Mouse (Mus musculus) liver, embryonic 13.5 days (tissue): ENCODE data around the gene Rab3c. TPM values are rescaled to one million over a fixed set of nuclear protein-coding genes. Genes with fewer than 3 reads are reported as not detected.

ENCODE experiments used
- ATAC-seq: fragments of 200-750 bp; cut with Nextera tagmentation; 2 replicates; pipeline ENCODE4 v1.8.0; 2017; ENCODE audit warnings: low read depth, mild to moderate bottlenecking, moderate number of reproducible peaks, moderate library complexity
- DNase-seq: peaks from one replicate; pipeline ENCODE4 v3.0.0; 2022
- H3K27ac ChIP-seq: fragments of 300-500 bp; sonication (generic); 2 replicates; pipeline ENCODE4 v1.5.1; 2015; ENCODE audit warnings: moderate library complexity, mild to moderate bottlenecking, inconsistent platforms
- H3K27me3 ChIP-seq: fragments of 300-500 bp; sonication (generic); 2 replicates; pipeline ENCODE4 v1.6.1; 2015; ENCODE audit warnings: mild to moderate bottlenecking, inconsistent platforms
- H3K36me3 ChIP-seq: fragments of 300-500 bp; sonication (generic); 2 replicates; pipeline ENCODE4 v1.6.1; 2015; ENCODE audit warnings: mild to moderate bottlenecking, inconsistent platforms
- H3K4me1 ChIP-seq: fragments of 300-500 bp; sonication (generic); replicated peaks from 2 replicates; pipeline ENCODE4 v1.6.1; 2015; ENCODE audit warnings: inconsistent platforms
- H3K4me2 ChIP-seq: fragments of 300-500 bp; sonication (generic); 2 replicates; pipeline ENCODE4 v1.6.1; 2015; ENCODE audit warnings: inconsistent platforms, mild to moderate bottlenecking, moderate library complexity
- H3K4me3 ChIP-seq: fragments of 300-500 bp; sonication (generic); replicated peaks from 2 replicates; pipeline ENCODE4 v1.5.1; 2015; ENCODE audit warnings: mild to moderate bottlenecking, inconsistent platforms
- H3K9ac ChIP-seq: fragments of 300-500 bp; sonication (generic); 2 replicates; pipeline ENCODE4 v1.6.1; 2015; ENCODE audit warnings: mild to moderate bottlenecking, inconsistent platforms
- H3K9me3 ChIP-seq: fragments of 300-500 bp; sonication (generic); replicated peaks from 2 replicates; pipeline ENCODE4 v1.6.1; 2016; ENCODE audit warnings: inconsistent platforms
- WGBS: fragments of 180-500 bp; shearing (Covaris S2); methylation state at CpG from one replicate; pipeline ENCODE4 v1.1.7; 2015; ENCODE audit not compliant: insufficient replicate concordance; 5-methylcytosine and 5-hydroxymethylcytosine counted together
- polyA plus RNA-seq: library from polyadenylated mRNA; unstranded; fragments of >200 nt; fragmentation: Nextera tagmentation; extraction: Ambion mirVana; gene quantifications from 2 replicates; pipeline ENCODE4 v1.2.1, GENCODE M21; 2015

The Rab3c gene
- polyA plus RNA-seq, 1 experiment from 2014 or later = 0.31 TPM

DNA sequence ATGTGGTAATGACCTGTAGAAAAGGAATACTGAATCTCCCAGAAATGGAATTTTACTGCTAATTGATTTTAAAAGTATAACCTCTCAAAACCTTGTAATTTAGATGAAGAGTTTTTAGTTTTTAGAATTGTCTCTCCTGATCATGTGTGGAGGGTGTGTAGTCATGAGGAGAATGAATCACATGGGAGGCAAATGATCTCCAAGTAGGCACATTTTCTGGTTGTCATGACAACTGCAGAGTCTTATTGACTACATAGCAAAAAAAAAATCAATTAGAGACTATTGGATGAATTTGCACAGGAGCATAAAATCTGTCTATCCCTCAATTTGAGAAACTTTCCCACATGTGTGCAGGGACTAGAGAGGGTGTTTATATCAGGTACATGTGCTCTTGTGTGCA, 199.6 kb downstream of the Rab3c start:
- Histone ChIP-seq H3K9ac (no peak overlapping the region), H3K27me3 (no peaks in the 10 kb centered on the region), H3K27ac (no peak overlapping the region), H3K9me3 (no peaks in the 10 kb centered on the region), H3K4me2 (no peak overlapping the region), H3K36me3 (no peaks in the 10 kb centered on the region), H3K4me3 (no peak overlapping the region), H3K4me1 (no peaks in the 10 kb centered on the region)
- ATAC-seq = no peak
- no peak for DNase-seq

DNA sequence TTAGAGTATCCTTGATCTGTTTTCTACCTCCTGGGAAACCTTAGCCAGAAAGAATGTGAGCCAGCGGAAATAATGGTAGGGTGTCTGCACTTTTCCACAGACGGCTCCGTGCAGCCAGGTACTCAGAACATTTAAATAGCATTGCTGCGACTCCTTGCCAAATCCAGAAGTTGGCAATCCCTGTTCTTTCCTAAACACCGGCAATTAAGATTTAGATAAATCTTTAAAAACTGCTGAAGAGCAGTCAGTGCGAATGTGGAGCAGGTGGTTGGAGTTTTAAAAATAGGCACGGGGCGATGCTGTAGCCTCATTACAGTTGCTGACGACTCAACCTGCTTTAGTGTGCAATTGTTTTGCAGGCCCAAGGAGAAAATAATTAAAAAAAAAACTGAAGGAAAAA, 205.2 kb downstream of the Rab3c start:
- H3K36me3 ChIP-seq = no peaks in the 10 kb centered on the region
- no peak overlapping the region for H3K4me2 ChIP-seq
- H3K9ac ChIP-seq = no peak overlapping the region
- H3K4me1 ChIP-seq = no peaks in the 10 kb centered on the region
- ATAC-seq (no peak), DNase-seq (no peak)
- no peak overlapping the region for H3K4me3 ChIP-seq
- 79% methylated on average over 9 of the region's 9 CpGs for WGBS
- no peaks in the 10 kb centered on the region for H3K9me3 ChIP-seq
- no peak overlapping the region for H3K27ac ChIP-seq
- no peaks in the 10 kb centered on the region for H3K27me3 ChIP-seq

DNA sequence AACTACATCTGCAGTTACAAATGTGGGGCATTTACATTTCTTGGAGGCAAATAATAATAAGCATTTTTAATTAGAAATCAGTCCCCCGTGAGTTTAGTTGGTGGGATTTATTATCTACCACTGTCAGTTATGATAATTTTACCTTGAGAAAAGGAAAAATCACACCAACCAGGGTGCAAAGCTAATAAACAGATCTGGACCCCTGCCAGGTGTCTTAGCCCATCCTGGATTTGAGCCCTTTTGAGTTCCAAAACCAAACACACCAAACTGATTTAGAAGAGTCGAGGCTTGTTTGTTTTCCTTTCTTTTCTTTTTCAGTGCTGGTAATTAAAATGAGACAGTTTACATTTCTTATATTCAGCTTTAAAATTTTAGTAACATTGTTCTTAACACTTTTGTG, 206.6 kb downstream of the Rab3c start:
- H3K4me2 ChIP-seq = no peak overlapping the region
- no peaks in the 10 kb centered on the region for H3K27me3 ChIP-seq
- no peak overlapping the region for H3K4me3 ChIP-seq
- no peak overlapping the region for H3K27ac ChIP-seq
- no peaks in the 10 kb centered on the region for H3K36me3 ChIP-seq
- 56% methylated on average over 2 of the region's 2 CpGs for WGBS
- ATAC-seq (no peak), DNase-seq (no peak)
- no peaks in the 10 kb centered on the region for H3K4me1 ChIP-seq
- no peak overlapping the region for H3K9ac ChIP-seq
- 0 out of 2 replicates have a peak, but pooled peaks cover 6% of the 10 kb centered on the region for H3K9me3 ChIP-seq

DNA sequence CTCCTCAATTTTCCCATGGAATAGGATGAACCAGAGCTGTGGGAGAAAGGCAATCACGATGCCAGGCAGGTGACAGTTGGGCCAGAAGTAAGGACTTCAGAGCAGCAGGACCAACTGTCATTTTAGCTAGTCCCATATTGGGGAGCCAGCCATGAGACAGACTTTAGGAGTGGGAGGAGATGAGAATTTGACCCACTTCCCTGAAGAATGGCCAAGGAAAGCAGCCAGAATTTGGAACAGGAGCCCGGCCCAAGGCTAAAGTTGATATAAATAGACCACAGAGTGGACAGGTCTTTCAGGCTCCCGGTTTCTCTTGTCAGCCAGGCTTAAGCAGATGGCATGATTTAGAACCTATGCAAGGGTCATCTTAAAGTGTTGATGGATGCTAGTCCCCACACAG, 213.6 kb downstream of the Rab3c start:
- no peak for DNase-seq
- H3K36me3 ChIP-seq = no peaks in the 10 kb centered on the region
- H3K4me2 ChIP-seq = no peak overlapping the region
- no peak overlapping the region for H3K9ac ChIP-seq
- H3K9me3 ChIP-seq = 0 out of 2 replicates have a peak, but pooled peaks cover 6% of the 10 kb centered on the region
- H3K27me3 ChIP-seq = no peaks in the 10 kb centered on the region
- no peaks in the 10 kb centered on the region for H3K4me1 ChIP-seq
- H3K4me3 ChIP-seq = no peak overlapping the region
- WGBS = 52% methylated on average over 3 of the region's 3 CpGs
- H3K27ac ChIP-seq = no peak overlapping the region
- ATAC-seq = no peak

DNA sequence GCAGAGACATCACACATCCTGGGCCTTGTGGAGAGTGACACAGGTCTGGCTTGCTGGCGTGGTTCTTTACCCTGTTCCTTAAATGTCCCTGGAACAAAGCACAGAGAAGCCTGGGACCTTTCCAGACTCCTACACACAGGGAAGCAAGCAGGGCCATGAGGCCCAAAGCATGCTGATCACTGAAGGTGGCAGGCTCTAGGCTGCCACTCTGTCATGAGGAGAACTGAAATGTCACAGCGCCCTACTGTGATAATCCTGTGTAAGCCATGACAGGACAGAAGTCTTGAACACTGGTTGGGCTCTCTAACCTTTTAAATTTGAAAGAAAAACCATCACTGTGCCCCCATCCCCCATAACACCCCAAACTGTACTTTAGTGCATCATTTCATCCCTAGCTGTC, 214.1 kb downstream of the Rab3c start:
- Histone ChIP-seq H3K27ac (no peak overlapping the region), H3K4me3 (no peak overlapping the region), H3K27me3 (no peaks in the 10 kb centered on the region), H3K9ac (no peak overlapping the region), H3K9me3 (0 out of 2 replicates have a peak, but pooled peaks cover 6% of the 10 kb centered on the region), H3K4me1 (no peaks in the 10 kb centered on the region), H3K4me2 (no peak overlapping the region), H3K36me3 (no peaks in the 10 kb centered on the region)
- ATAC-seq = no peak
- DNase-seq = no peak
- WGBS = 58% methylated on average over 2 of the region's 2 CpGs

DNA sequence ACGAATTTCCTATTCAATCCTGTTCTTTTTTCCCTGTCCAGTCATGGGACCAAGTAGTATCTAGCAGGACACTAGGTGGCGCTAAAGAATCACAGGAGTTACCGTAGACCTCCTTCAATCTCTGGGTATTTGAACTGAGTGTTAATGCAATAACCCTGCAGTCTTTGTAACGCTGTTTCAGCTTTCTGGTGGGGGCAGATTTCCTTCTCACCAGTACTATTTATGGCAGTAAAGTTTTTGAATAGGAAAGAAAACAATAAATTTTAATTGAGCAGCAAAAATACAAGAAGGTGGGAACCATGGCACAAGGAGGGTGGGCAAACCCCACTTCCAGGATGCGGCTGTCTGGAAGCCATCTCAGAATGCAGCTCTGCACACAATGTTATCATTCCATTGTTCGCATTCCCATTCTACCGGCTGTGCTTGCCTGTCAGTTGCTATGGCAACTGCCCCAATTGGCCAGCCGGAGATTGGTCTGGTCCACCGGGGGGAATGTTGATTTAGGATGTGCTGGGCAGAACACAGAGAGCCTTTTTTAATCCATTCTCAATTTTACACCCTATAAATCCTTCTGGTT, 217.9 kb downstream of the Rab3c start:
- H3K9ac ChIP-seq = no peak overlapping the region
- H3K9me3 ChIP-seq = no peaks in the 10 kb centered on the region
- 23% methylated on average over 9 of the region's 9 CpGs for WGBS
- H3K27ac ChIP-seq = no peak overlapping the region
- H3K4me3 ChIP-seq = no peak overlapping the region
- ATAC-seq = no peak
- H3K4me2 ChIP-seq = no peak overlapping the region
- H3K27me3 ChIP-seq = no peaks in the 10 kb centered on the region
- no peaks in the 10 kb centered on the region for H3K4me1 ChIP-seq
- no peaks in the 10 kb centered on the region for H3K36me3 ChIP-seq
- peak; percentile 21 for DNase-seq

DNA sequence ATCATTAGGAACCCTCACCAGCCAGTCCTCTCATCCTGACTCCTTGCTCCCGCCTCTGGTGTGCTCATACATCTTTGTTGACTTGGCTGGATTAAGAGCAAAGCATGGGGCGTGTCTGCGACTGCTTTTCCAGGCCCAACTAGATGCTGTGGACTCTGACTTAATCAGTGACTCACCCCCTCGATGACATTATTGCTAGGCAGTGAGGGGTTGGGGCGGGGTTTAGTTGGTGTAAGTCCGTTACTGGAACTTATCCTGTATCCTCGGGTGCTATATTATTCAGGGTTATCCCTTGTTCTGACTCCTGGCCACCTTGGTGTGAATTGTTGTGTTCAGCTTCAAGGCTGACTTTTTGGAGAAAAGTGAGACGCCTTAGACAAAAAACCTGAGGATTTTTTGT, 218.5 kb downstream of the Rab3c start:
- no peaks in the 10 kb centered on the region for H3K9me3 ChIP-seq
- ATAC-seq = no peak
- no peaks in the 10 kb centered on the region for H3K4me1 ChIP-seq
- 53% methylated on average over 8 of the region's 8 CpGs for WGBS
- no peak overlapping the region for H3K9ac ChIP-seq
- H3K27ac ChIP-seq = no peak overlapping the region
- H3K4me2 ChIP-seq = no peak overlapping the region
- H3K27me3 ChIP-seq = no peaks in the 10 kb centered on the region
- no peak overlapping the region for H3K4me3 ChIP-seq
- DNase-seq = no peak
- H3K36me3 ChIP-seq = no peaks in the 10 kb centered on the region

DNA sequence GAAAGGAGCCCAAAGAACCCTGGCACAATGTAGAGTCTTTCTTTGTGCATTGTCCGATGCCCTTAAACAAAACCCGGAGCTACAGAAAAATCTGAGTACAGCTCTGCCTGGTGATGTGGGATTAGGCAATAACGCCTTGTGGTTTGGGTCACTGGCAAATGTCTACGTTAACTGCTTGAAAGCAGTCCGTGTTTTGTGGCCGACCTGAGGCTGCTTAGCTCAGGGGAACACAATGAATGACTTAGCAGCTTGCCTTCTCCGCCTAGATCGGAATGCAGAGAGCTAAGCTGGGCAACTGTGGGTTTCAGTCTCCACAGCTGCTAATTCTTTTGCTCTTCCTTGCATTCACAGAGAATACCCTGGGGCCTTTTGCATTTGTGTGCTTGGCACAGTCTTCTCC, 226.3 kb downstream of the Rab3c start:
- Histone ChIP-seq H3K36me3 (no peaks in the 10 kb centered on the region), H3K9ac (no peak overlapping the region), H3K27me3 (no peaks in the 10 kb centered on the region), H3K27ac (no peak overlapping the region), H3K9me3 (no peaks in the 10 kb centered on the region), H3K4me2 (no peak overlapping the region), H3K4me1 (no peaks in the 10 kb centered on the region), H3K4me3 (no peak overlapping the region)
- ATAC-seq = no peak
- WGBS = 54% methylated on average over 8 of the region's 8 CpGs
- no peak for DNase-seq

DNA sequence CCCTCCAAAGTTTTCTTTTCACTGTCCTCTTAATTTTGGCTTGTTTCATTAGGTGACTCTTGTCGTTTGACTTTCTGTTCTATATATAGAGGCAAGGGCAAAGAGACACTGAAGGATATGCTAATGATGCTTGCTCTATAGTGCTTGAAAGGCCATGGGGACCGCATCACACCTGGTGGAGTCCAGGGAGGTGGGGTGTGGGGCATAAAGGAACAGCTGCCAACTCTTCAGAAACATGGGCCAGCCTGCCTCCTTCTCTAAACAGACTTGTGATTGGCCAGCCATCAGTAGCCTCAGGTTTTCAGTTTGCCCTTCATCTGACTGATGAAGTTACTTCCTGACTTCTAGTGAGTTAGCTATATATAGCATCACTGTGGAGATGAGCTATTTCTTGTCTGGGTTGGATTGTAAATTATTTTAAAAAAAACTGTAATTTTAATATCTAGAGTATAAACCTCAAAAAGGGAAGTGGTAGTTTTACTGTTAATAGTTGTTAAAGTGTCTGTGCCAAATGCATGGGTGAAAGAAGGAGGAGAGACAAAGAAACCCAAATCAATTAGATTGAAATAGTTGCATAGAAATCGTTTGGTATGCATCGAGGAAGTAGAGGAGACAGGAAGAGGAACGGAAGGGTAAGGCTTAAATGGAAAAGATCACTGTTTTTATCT, 231.9 kb downstream of the Rab3c start:
- WGBS = 35% methylated on average over 5 of the region's 5 CpGs
- no peaks in the 10 kb centered on the region for H3K9me3 ChIP-seq
- no peak overlapping the region for H3K27ac ChIP-seq
- no peaks in the 10 kb centered on the region for H3K4me1 ChIP-seq
- no peak overlapping the region for H3K9ac ChIP-seq
- H3K36me3 ChIP-seq = no peaks in the 10 kb centered on the region
- DNase-seq = no peak
- no peak overlapping the region for H3K4me3 ChIP-seq
- ATAC-seq = no peak
- H3K4me2 ChIP-seq = no peak overlapping the region
- H3K27me3 ChIP-seq = no peaks in the 10 kb centered on the region

DNA sequence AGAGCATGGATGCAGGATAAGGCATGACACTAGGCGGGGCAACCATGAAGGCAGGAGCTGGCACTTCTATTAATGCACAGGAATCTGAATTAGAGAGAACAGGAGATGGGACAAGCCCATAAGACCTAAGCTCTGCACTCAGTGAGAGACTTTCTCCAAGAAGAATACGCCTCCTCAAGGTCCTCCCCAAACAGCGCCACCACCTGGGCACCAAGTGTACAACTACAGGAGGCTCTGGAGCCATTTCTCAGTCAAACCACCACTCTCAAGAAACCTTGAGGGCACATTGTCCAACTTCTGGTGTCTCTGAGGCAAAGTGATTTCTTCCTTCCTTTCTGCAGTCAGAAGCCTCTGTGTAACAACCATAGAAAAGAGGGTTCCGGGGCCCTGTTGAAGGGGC, 236.4 kb downstream of the Rab3c start:
- no peak overlapping the region for H3K4me2 ChIP-seq
- no peaks in the 10 kb centered on the region for H3K36me3 ChIP-seq
- H3K9me3 ChIP-seq = no peaks in the 10 kb centered on the region
- WGBS = 62% methylated on average over 4 of the region's 4 CpGs
- no peak overlapping the region for H3K27ac ChIP-seq
- DNase-seq (no peak), ATAC-seq (no peak)
- no peaks in the 10 kb centered on the region for H3K4me1 ChIP-seq
- no peaks in the 10 kb centered on the region for H3K27me3 ChIP-seq
- H3K9ac ChIP-seq = no peak overlapping the region
- H3K4me3 ChIP-seq = no peak overlapping the region

DNA sequence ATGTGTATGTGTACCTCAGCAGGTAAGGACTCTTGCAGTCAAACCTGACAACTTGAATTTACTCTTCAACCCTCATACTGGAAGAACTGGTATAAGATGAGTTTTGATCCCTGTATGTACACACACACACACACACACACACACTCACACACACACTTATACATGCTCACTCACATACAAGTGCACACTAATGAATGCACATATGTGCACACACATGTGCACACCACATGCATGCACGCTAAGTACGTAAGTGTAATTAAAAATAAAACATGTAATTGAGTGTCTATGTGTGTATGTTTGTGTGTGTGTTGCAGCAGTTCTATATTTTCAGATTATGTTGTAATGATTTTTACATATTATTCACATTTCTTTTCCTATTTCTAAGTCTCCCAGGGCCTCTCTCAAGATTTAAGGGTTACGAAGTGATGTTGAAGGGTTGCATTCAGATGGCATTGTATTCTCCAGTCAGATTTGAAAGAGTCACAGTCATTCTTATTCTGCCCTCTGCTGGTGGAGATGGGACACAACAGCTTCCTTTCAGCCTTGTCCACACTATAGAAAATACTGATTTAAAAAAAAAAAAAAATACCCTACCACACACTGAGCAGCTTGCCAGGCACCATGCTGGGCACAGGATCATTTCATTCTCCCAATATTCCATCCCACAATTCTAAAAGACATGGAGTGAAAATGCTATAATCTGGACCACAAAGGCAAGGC, 240.9 kb downstream of the Rab3c start:
- Histone ChIP-seq H3K4me1 (no peaks in the 10 kb centered on the region), H3K4me2 (no peak overlapping the region), H3K27ac (no peak overlapping the region), H3K36me3 (no peaks in the 10 kb centered on the region), H3K9me3 (no peaks in the 10 kb centered on the region), H3K4me3 (no peak overlapping the region), H3K27me3 (no peaks in the 10 kb centered on the region), H3K9ac (no peak overlapping the region)
- ATAC-seq = no peak
- WGBS = 74% methylated on average over 3 of the region's 3 CpGs
- DNase-seq = no peak

DNA sequence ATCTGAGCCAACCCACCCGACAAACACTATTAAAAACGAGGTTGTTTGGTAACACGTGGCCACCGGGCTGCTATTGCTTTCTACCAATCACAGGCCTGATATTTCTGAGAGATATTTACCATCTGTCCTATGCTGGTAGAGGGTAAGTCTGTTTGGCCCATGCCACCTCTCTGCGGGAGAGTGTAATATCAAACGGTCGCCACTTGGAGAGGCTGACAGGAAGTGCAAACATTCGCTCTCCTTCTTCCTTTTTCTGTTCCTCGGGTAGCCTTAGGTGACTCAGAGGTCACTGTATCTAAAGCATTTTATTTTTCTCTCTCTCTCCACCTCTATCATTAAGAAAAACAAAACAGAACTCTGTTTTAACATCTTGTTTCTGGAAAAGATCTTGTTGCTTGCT, 241.6 kb downstream of the Rab3c start:
- no peaks in the 10 kb centered on the region for H3K36me3 ChIP-seq
- no peak for DNase-seq
- no peaks in the 10 kb centered on the region for H3K4me1 ChIP-seq
- H3K4me3 ChIP-seq = no peak overlapping the region
- no peak overlapping the region for H3K27ac ChIP-seq
- H3K9me3 ChIP-seq = no peaks in the 10 kb centered on the region
- 41% methylated on average over 9 of the region's 9 CpGs for WGBS
- H3K4me2 ChIP-seq = no peak overlapping the region
- no peaks in the 10 kb centered on the region for H3K27me3 ChIP-seq
- ATAC-seq = no peak
- no peak overlapping the region for H3K9ac ChIP-seq
